Mouse (Mus musculus): ENCODE results near the gene Hoxc11.

DNA sequence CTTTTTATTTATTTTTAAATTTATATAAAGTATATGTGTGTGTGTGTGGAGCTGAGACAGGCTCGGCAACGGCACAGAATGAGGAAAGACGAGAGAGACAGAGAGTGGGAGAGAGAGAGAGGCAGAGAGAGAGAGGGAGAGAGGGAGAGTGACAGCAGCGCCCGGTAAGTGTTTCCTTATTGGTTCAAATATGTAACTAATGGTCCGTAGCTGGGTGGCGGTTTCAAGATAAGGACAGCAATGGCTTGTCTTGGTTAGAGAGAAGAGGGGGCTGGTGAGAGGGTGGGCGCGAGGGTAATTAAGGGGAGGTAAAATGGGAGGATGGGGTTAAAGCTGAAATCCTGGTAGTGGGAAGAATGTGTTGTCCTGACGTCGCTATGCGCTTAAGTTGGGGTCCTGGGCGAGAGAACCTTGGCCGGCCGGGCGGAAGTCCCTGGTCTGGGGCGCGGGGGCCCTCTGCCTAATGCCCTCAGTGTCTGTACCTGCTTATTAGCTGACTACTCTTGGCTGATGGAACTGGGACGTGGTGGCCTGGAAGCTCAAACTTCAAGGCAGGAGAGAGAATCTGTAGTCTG lies 44.5 kb downstream of the Hoxc11 start:
- TF ChIP-seq POLR2A (IDR thresholded peaks at IDR 0.05; ENCODE audit: low read depth, low read length): peak; percentile 35
- TF ChIP-seq CTCF (IDR thresholded peaks at IDR 0.05; ENCODE audit: borderline replicate concordance, insufficient read depth, low read length): no peak

All from embryonic fibroblast, embryonic 13.5 days (primary cell).